Mouse (Mus musculus) heart, postnatal 0 days (tissue): ENCODE data around the gene Col4a2.

Source experiments
- CTCF ChIP-seq: IDR thresholded peaks from 2 replicates; pipeline ENCODE4 v1.5.1; 2016; ENCODE audit warnings: antibody characterized with exemption, control low read depth, low read depth
- EP300 ChIP-seq: IDR thresholded peaks from 2 replicates; pipeline ENCODE4 v1.6.1; 2016; ENCODE audit warnings: antibody characterized with exemption, low read depth

DNA sequence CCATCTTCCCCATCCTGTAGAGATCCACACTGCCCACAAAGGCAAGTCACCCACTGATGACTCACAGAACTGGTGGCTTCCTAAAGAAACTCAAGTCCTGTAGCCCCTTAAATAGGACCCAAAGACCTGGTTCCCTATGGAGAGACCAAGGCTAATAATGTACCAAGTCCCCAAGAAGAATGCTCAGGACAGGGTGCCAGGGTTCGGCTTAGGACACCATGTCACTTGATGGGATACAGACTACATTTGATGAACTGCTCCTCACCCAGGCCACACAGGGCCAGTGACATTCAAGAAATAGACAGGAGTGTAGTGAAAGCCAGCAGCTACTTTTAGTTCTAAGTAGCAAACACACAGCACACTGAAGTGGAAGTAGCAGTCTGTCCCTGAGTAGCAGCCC is 139.5 kb downstream of the Col4a2 start:
- TF ChIP-seq CTCF (no peak), EP300 (no peak)
